Mouse (Mus musculus) liver, embryonic 14.5 days (tissue): ENCODE data around the gene Bcr.

Experiments
- CTCF ChIP-seq: IDR thresholded peaks from 2 replicates; pipeline ENCODE4 v1.5.1; 2016; ENCODE audit warnings: antibody characterized with exemption, low read depth, control low read depth
- EP300 ChIP-seq: IDR thresholded peaks from 2 replicates; pipeline ENCODE4 v1.6.1; 2016; ENCODE audit warnings: antibody characterized with exemption, low read depth

DNA sequence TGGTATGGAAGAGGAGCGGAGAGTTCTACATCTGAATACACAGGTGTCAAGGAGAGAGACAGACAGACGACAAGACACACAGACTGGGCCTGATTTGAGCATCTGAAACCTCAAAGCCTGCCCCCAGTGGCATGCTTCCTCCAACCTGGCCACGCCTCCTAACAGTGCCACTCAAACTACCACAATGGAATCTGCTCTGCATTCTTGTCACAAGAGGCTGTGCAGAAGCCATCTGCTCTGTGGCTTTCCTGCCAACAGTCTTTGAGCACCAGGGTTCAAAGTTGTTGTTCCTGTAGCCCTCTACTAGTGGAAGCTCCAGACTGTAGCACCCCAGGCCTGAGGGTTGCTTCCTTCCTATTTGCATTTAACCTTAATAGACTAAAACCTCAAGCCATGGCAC lies 76.8 kb downstream of the Bcr start:
- no peak for TF ChIP-seq CTCF
- no peak for TF ChIP-seq EP300
